ENCODE assay signal across 8 mouse cellular contexts in genomic region chr12:56414861-56415765, GRCm38 (mm10).
DNase-seq lines count a peak whose midpoint lies in the region; ATAC-seq and TF ChIP-seq lines count a peak whose summit lies in the region.

No protein-coding gene starts in this region.

- H3K9ac ChIP-seq in lung, embryonic 14.5 days: no peak overlapping the region

- no peaks in the 10 kb centered on the region for H3K27me3 ChIP-seq in lung, embryonic 14.5 days (ENCODE audit: insufficient read depth, low read length)

- peak; percentile 82 for ATAC-seq in lung, embryonic 14.5 days (ENCODE audit: insufficient read depth)

- H3K4me2 ChIP-seq in lung, embryonic 14.5 days: no peak overlapping the region

- intact Hi-C loops in heart, postnatal 14 days (cut with DNase I): no loop called here

- H3K4me1 ChIP-seq in lung, embryonic 14.5 days (ENCODE audit: insufficient read depth): 0 out of 2 replicates have a peak, but pooled peaks cover 3% of the 10 kb centered on the region

- peak; percentile 21 for DNase-seq in ovary, postnatal 36 days (ENCODE audit: low spot score)
- no peak for DNase-seq in ovary, postnatal 10 days (ENCODE audit: low spot score)
- DNase-seq in cerebellum, postnatal 10 days: peak; percentile 98
- peak; percentile 30 to 58 for DNase-seq in heart, postnatal 14 days
- peak; percentile 46 for DNase-seq in lung, embryonic 14.5 days
- DNase-seq in kidney, adult 18-20 months: no peak
- DNase-seq in c-Kit-positive CD71-positive TER-119-positive erythroid progenitor cells, embryonic 14.5 days (ENCODE audit: low spot score): no peak
- DNase-seq in thymus, postnatal 10 days (ENCODE audit: low spot score in 2 of 2): no peak

- TF ChIP-seq CTCF in lung, embryonic 14.5 days (IDR thresholded peaks at IDR 0.05; ENCODE audit: low read depth): no peak

- 59% methylated on average over 8 of the region's 8 CpGs for WGBS in lung, embryonic 14.5 days

- H3K4me3 ChIP-seq in lung, embryonic 14.5 days (ENCODE audit: low read depth, low read length): no peak overlapping the region

- H3K36me3 ChIP-seq in lung, embryonic 14.5 days (ENCODE audit: insufficient read depth): no peaks in the 10 kb centered on the region

- H3K27ac ChIP-seq in lung, embryonic 14.5 days (ENCODE audit: low read depth): peak overlapping the region; percentile 84

- no peaks in the 10 kb centered on the region for H3K9me3 ChIP-seq in lung, embryonic 14.5 days (ENCODE audit: low read depth, low read length)

Comparison
In these comparisons a context has a peak if more than half of its experiments do, and no peak if none do; other contexts are left out.
1. DNase-seq: peak in ovary, postnatal 36 days (single experiment), cerebellum, postnatal 10 days (2 of 2), heart, postnatal 14 days (2 of 2) and lung, embryonic 14.5 days (single experiment); none in ovary, postnatal 10 days (single experiment), kidney, adult 18-20 months (single experiment), c-Kit-positive CD71-positive TER-119-positive erythroid progenitor cells, embryonic 14.5 days (single experiment) and thymus, postnatal 10 days (0 of 2).